Mouse (Mus musculus) large intestine, adult 2 months (tissue): ENCODE measurements around the gene Msantd3. TPM values are rescaled to one million over a fixed set of nuclear protein-coding genes. Genes with fewer than 3 reads are reported as not detected.

Source experiments
- DNase-seq: peaks from one replicate; pipeline ENCODE4 v3.0.0-alpha.2; 2012; ENCODE audit warnings: low read depth, low spot score
- WGBS: fragments of 180-500 bp; shearing (Covaris S2); methylation state at CpG from one replicate; pipeline ENCODE4 v1.1.7; 2018; 5-methylcytosine and 5-hydroxymethylcytosine counted together
- polyA plus RNA-seq: library from polyadenylated mRNA; depleted of rRNA; stranded (reverse); fragments of >200 nt; gene quantifications from 2 replicates; pipeline ENCODE4 v1.2.3, GENCODE M21; 2012

The Msantd3 gene
- polyA plus RNA-seq, 1 experiment = 1.6 TPM

GRCm38 (mm10) chr4:48549661-48550060, 9.9 kb downstream of the Msantd3 start:
- DNase-seq = no peak
- 71% methylated on average over 5 of the region's 5 CpGs for WGBS

GRCm38 (mm10) chr4:48552486-48553064, 12.8 kb downstream of the Msantd3 start:
- no peak for DNase-seq
- 93% methylated on average over 27 of the region's 27 CpGs for WGBS

- DNase-seq = no peak
- WGBS = 70% methylated on average over 7 of the region's 7 CpGs
Observed at GRCm38 (mm10) chr4:48554132-48554531, 14.4 kb downstream of the Msantd3 start.

- 7% methylated on average over 3 of the region's 3 CpGs for WGBS
- DNase-seq = no peak
Observed at GRCm38 (mm10) chr4:48555729-48556128, 16.0 kb downstream of the Msantd3 start.

- no peak for DNase-seq
- 90% methylated on average over 14 of the region's 14 CpGs for WGBS
Observed at GRCm38 (mm10) chr4:48559652-48560051, 19.9 kb downstream of the Msantd3 start.

- 71% methylated on average over 8 of the region's 8 CpGs for WGBS
Observed at GRCm38 (mm10) chr4:48561824-48562223, 22.1 kb downstream of the Msantd3 start.

GRCm38 (mm10) chr4:48564962-48565361, 25.2 kb downstream of the Msantd3 start:
- DNase-seq = no peak

More at GRCm38 (mm10) chr4:48561824-48562223, 22.1 kb downstream of the Msantd3 start:
- DNase-seq = no peak

GRCm38 (mm10) chr4:48576361-48576760, 36.6 kb downstream of the Msantd3 start:
- 56% methylated on average over 7 of the region's 7 CpGs for WGBS

GRCm38 (mm10) chr4:48577831-48578230, 38.1 kb downstream of the Msantd3 start:
- DNase-seq = no peak
- WGBS = 90% methylated on average over 1 of the region's 1 CpGs

More at GRCm38 (mm10) chr4:48576361-48576760, 36.6 kb downstream of the Msantd3 start:
- DNase-seq = no peak

GRCm38 (mm10) chr4:48578399-48578798, 38.7 kb downstream of the Msantd3 start:
- 51% methylated on average over 4 of the region's 4 CpGs for WGBS
- DNase-seq = no peak

GRCm38 (mm10) chr4:48579475-48580110, 39.9 kb downstream of the Msantd3 start:
- 81% methylated on average over 6 of the region's 6 CpGs for WGBS
- no peak for DNase-seq

- DNase-seq = no peak
- 42% methylated on average over 2 of the region's 2 CpGs for WGBS
Observed at GRCm38 (mm10) chr4:48581201-48581600, 41.5 kb downstream of the Msantd3 start.

GRCm38 (mm10) chr4:48581993-48582392, 42.3 kb downstream of the Msantd3 start:
- WGBS = 81% methylated on average over 3 of the region's 3 CpGs
- no peak for DNase-seq

GRCm38 (mm10) chr4:48582941-48583340, 43.2 kb downstream of the Msantd3 start:
- 88% methylated on average over 2 of the region's 2 CpGs for WGBS

GRCm38 (mm10) chr4:48584421-48585240, 44.9 kb downstream of the Msantd3 start, which contains the start of gene Tmeff1:
Tmeff1 (plus strand) TSS chr4:48585174.
- no peak for DNase-seq
- 2% methylated on average over 57 of the region's 64 CpGs for WGBS

More at GRCm38 (mm10) chr4:48582941-48583340, 43.2 kb downstream of the Msantd3 start:
- no peak for DNase-seq

GRCm38 (mm10) chr4:48585241-48586098, 45.7 kb downstream of the Msantd3 start:
- 1% methylated on average over 91 of the region's 92 CpGs for WGBS
- no peak for DNase-seq

- DNase-seq = no peak
- 18% methylated on average over 12 of the region's 12 CpGs for WGBS
Observed at GRCm38 (mm10) chr4:48586099-48586821, 46.5 kb downstream of the Msantd3 start.

GRCm38 (mm10) chr4:48587526-48587925, 47.8 kb downstream of the Msantd3 start:
- 96% methylated on average over 2 of the region's 2 CpGs for WGBS
- no peak for DNase-seq

- WGBS = 22% methylated on average over 9 of the region's 9 CpGs
- no peak for DNase-seq
Observed at GRCm38 (mm10) chr4:48588576-48588975, 48.8 kb downstream of the Msantd3 start.
